Mouse (Mus musculus) liver, embryonic 14.5 days (tissue): ENCODE measurements at regions not wholly inside any gene's neighbourhood (a gene's known extent, or its start where the extent isn't known, plus 50 kb on each side); places are given as distances from the start of the nearest gene placed in this dataset.

Source experiments
- CTCF ChIP-seq: IDR thresholded peaks from 2 replicates; pipeline ENCODE4 v1.5.1; 2016; ENCODE audit warnings: antibody characterized with exemption, low read depth, control low read depth
- EP300 ChIP-seq: IDR thresholded peaks from 2 replicates; pipeline ENCODE4 v1.6.1; 2016; ENCODE audit warnings: antibody characterized with exemption, low read depth

DNA sequence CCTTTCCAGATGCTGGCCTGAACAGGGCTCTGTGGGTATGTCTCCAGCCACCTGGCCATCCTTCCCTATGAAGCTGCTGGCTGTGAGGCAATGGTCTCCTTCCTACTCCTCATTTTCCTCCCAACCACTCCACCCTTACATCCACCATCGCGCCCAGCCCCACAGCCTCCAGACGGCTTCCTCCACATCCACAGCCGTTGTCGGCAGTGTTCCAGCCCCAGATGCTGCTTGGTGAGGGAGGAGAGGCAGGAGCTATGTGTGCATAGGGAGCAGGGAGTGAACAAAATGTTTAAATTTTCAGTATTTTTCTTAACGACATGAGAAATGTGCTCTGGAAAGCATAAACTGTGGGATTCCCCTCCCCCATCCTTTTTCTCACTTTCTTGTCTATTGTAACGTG is 69.6 kb upstream of the Slc22a12 start:
- no peak for TF ChIP-seq CTCF
- no peak for TF ChIP-seq EP300
